Mouse (Mus musculus): ENCODE results near the gene Ralgps1. TPM values are rescaled to one million over a fixed set of nuclear protein-coding genes. Genes with fewer than 3 reads are reported as not detected.

The Ralgps1 gene
- polyA plus RNA-seq, 1 experiment from 2014 or later = 14.6 TPM

- Histone ChIP-seq H3K9ac (ENCODE audit: low read length) (no peak overlapping the region), H3K9me3 (ENCODE audit: control insufficient read depth, low read length) (no peaks in the 10 kb centered on the region), H3K4me1 (ENCODE audit: control insufficient read depth, insufficient read depth, low read length) (no peaks in the 10 kb centered on the region), H3K4me3 (ENCODE audit: low read depth, low read length) (no peak overlapping the region), H3K27me3 (ENCODE audit: control insufficient read depth, insufficient read depth, low read length) (no peaks in the 10 kb centered on the region), H3K27ac (ENCODE audit: low read depth, low read length) (no peak overlapping the region), H3K4me2 (ENCODE audit: low read depth) (no peak overlapping the region), H3K36me3 (ENCODE audit: control insufficient read depth, insufficient read depth, low read length) (no peaks in the 10 kb centered on the region)
- DNase-seq (ENCODE audit: low spot score) (no peak), ATAC-seq (ENCODE audit: insufficient read depth, low FRiP score, low TSS enrichment) (no peak)
- 93% methylated on average over 3 of the region's 3 CpGs for WGBS
Observed at GRCm38 (mm10) chr2:33351449-33351848, 19.8 kb downstream of the Ralgps1 start.

GRCm38 (mm10) chr2:33350921-33351320 is 20.4 kb downstream of the Ralgps1 start:
- H3K27ac ChIP-seq (ENCODE audit: low read depth, low read length) = no peak overlapping the region
- H3K4me2 ChIP-seq (ENCODE audit: low read depth) = no peak overlapping the region
- no peaks in the 10 kb centered on the region for H3K36me3 ChIP-seq (ENCODE audit: control insufficient read depth, insufficient read depth, low read length)
- ATAC-seq (ENCODE audit: insufficient read depth, low FRiP score, low TSS enrichment) = no peak
- no peaks in the 10 kb centered on the region for H3K9me3 ChIP-seq (ENCODE audit: control insufficient read depth, low read length)
- no peak overlapping the region for H3K9ac ChIP-seq (ENCODE audit: low read length)
- DNase-seq (ENCODE audit: low spot score) = no peak
- WGBS = 78% methylated on average over 6 of the region's 6 CpGs
- no peaks in the 10 kb centered on the region for H3K4me1 ChIP-seq (ENCODE audit: control insufficient read depth, insufficient read depth, low read length)
- H3K27me3 ChIP-seq (ENCODE audit: control insufficient read depth, insufficient read depth, low read length) = no peaks in the 10 kb centered on the region
- no peak overlapping the region for H3K4me3 ChIP-seq (ENCODE audit: low read depth, low read length)

- 46% methylated on average over 2 of the region's 2 CpGs for WGBS
- no peak for ATAC-seq (ENCODE audit: insufficient read depth, low FRiP score, low TSS enrichment)
Observed at GRCm38 (mm10) chr2:33349581-33349980, 21.7 kb downstream of the Ralgps1 start.

DNA sequence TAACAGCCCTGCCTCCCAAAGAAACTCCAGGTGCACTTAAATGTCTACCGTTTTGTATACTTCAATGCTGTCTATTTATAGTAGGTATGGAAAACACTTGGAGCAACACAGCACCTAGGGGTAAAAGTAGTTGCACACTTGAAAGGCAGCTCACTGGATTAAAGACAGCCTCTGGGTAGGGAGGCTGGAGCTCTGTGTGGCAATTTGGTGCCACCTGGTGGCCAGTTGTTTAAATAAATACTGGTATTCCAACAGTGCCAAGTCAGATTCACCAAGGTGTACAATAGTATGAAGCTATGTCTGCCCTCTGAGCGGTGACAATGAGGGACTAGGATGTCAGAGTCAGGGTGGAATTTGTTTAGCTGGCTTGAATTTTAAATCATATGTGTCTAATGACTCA is 22.2 kb downstream of the Ralgps1 start:
- no peak overlapping the region for H3K4me3 ChIP-seq (ENCODE audit: low read depth, low read length)
- no peaks in the 10 kb centered on the region for H3K4me1 ChIP-seq (ENCODE audit: control insufficient read depth, insufficient read depth, low read length)
- no peak overlapping the region for H3K9ac ChIP-seq (ENCODE audit: low read length)
- DNase-seq (ENCODE audit: low spot score) (peak; percentile 78), ATAC-seq (ENCODE audit: insufficient read depth, low FRiP score, low TSS enrichment) (no peak)
- no peaks in the 10 kb centered on the region for H3K27me3 ChIP-seq (ENCODE audit: control insufficient read depth, insufficient read depth, low read length)
- H3K36me3 ChIP-seq (ENCODE audit: control insufficient read depth, insufficient read depth, low read length) = no peaks in the 10 kb centered on the region
- WGBS = 29% methylated on average over 2 of the region's 2 CpGs
- H3K9me3 ChIP-seq (ENCODE audit: control insufficient read depth, low read length) = no peaks in the 10 kb centered on the region
- no peak overlapping the region for H3K27ac ChIP-seq (ENCODE audit: low read depth, low read length)
- no peak overlapping the region for H3K4me2 ChIP-seq (ENCODE audit: low read depth)

More at GRCm38 (mm10) chr2:33349581-33349980, 21.7 kb downstream of the Ralgps1 start:
- Histone ChIP-seq H3K36me3 (ENCODE audit: control insufficient read depth, insufficient read depth, low read length) (no peaks in the 10 kb centered on the region), H3K4me1 (ENCODE audit: control insufficient read depth, insufficient read depth, low read length) (no peaks in the 10 kb centered on the region), H3K27me3 (ENCODE audit: control insufficient read depth, insufficient read depth, low read length) (no peaks in the 10 kb centered on the region), H3K4me2 (ENCODE audit: low read depth) (no peak overlapping the region), H3K4me3 (ENCODE audit: low read depth, low read length) (no peak overlapping the region), H3K9ac (ENCODE audit: low read length) (no peak overlapping the region), H3K27ac (ENCODE audit: low read depth, low read length) (no peak overlapping the region), H3K9me3 (ENCODE audit: control insufficient read depth, low read length) (no peaks in the 10 kb centered on the region)
- DNase-seq (ENCODE audit: low spot score) = no peak

GRCm38 (mm10) chr2:33348260-33348659 is 23.0 kb downstream of the Ralgps1 start:
- no peak for ATAC-seq (ENCODE audit: insufficient read depth, low FRiP score, low TSS enrichment)
- Histone ChIP-seq H3K4me3 (ENCODE audit: low read depth, low read length) (no peak overlapping the region), H3K27ac (ENCODE audit: low read depth, low read length) (no peak overlapping the region), H3K9me3 (ENCODE audit: control insufficient read depth, low read length) (no peaks in the 10 kb centered on the region), H3K27me3 (ENCODE audit: control insufficient read depth, insufficient read depth, low read length) (no peaks in the 10 kb centered on the region), H3K36me3 (ENCODE audit: control insufficient read depth, insufficient read depth, low read length) (no peaks in the 10 kb centered on the region), H3K4me1 (ENCODE audit: control insufficient read depth, insufficient read depth, low read length) (no peaks in the 10 kb centered on the region), H3K9ac (ENCODE audit: low read length) (no peak overlapping the region), H3K4me2 (ENCODE audit: low read depth) (no peak overlapping the region)
- WGBS = 91% methylated on average over 3 of the region's 3 CpGs
- DNase-seq (ENCODE audit: low spot score) = no peak

DNA sequence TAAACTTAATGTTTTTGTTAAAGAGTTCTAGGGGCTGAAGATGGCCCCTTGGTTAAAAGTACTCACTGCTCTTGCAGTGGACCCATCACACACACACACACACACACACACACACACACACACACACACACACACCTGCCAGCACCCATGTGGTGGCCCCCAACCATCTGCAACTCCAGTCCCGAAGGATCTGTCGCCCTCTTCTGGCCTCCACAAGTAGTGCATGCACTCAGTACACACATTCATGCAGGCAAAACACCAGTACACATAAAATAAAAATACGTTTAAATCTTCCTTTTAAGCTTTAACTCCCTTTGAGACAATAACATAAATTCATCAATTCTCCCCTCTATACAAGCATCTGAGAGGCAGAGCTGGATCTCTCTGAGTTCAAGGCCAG is 23.7 kb downstream of the Ralgps1 start:
- Histone ChIP-seq H3K4me1 (ENCODE audit: control insufficient read depth, insufficient read depth, low read length) (no peaks in the 10 kb centered on the region), H3K4me3 (ENCODE audit: low read depth, low read length) (no peak overlapping the region), H3K27me3 (ENCODE audit: control insufficient read depth, insufficient read depth, low read length) (no peaks in the 10 kb centered on the region), H3K9me3 (ENCODE audit: control insufficient read depth, low read length) (no peaks in the 10 kb centered on the region), H3K36me3 (ENCODE audit: control insufficient read depth, insufficient read depth, low read length) (no peaks in the 10 kb centered on the region), H3K4me2 (ENCODE audit: low read depth) (no peak overlapping the region), H3K9ac (ENCODE audit: low read length) (no peak overlapping the region), H3K27ac (ENCODE audit: low read depth, low read length) (no peak overlapping the region)
- DNase-seq (ENCODE audit: low spot score) (no peak), ATAC-seq (ENCODE audit: insufficient read depth, low FRiP score, low TSS enrichment) (no peak)
- WGBS = 42% methylated on average over 3 of the region's 3 CpGs

- no peak overlapping the region for H3K9ac ChIP-seq (ENCODE audit: low read length)
- DNase-seq (ENCODE audit: low spot score) = no peak
- H3K27ac ChIP-seq (ENCODE audit: low read depth, low read length) = no peak overlapping the region
- no peak for ATAC-seq (ENCODE audit: insufficient read depth, low FRiP score, low TSS enrichment)
- 82% methylated on average over 5 of the region's 5 CpGs for WGBS
- H3K27me3 ChIP-seq (ENCODE audit: control insufficient read depth, insufficient read depth, low read length) = no peaks in the 10 kb centered on the region
- H3K9me3 ChIP-seq (ENCODE audit: control insufficient read depth, low read length) = no peaks in the 10 kb centered on the region
- no peak overlapping the region for H3K4me3 ChIP-seq (ENCODE audit: low read depth, low read length)
- no peak overlapping the region for H3K4me2 ChIP-seq (ENCODE audit: low read depth)
- H3K4me1 ChIP-seq (ENCODE audit: control insufficient read depth, insufficient read depth, low read length) = no peaks in the 10 kb centered on the region
- no peaks in the 10 kb centered on the region for H3K36me3 ChIP-seq (ENCODE audit: control insufficient read depth, insufficient read depth, low read length)
Observed at GRCm38 (mm10) chr2:33346749-33347148, 24.5 kb downstream of the Ralgps1 start.

- DNase-seq (ENCODE audit: low spot score) (no peak), ATAC-seq (ENCODE audit: insufficient read depth, low FRiP score, low TSS enrichment) (no peak)
- Histone ChIP-seq H3K4me1 (ENCODE audit: control insufficient read depth, insufficient read depth, low read length) (no peaks in the 10 kb centered on the region), H3K9me3 (ENCODE audit: control insufficient read depth, low read length) (no peaks in the 10 kb centered on the region), H3K27me3 (ENCODE audit: control insufficient read depth, insufficient read depth, low read length) (no peaks in the 10 kb centered on the region), H3K4me3 (ENCODE audit: low read depth, low read length) (no peak overlapping the region), H3K4me2 (ENCODE audit: low read depth) (no peak overlapping the region), H3K36me3 (ENCODE audit: control insufficient read depth, insufficient read depth, low read length) (no peaks in the 10 kb centered on the region), H3K27ac (ENCODE audit: low read depth, low read length) (no peak overlapping the region), H3K9ac (ENCODE audit: low read length) (no peak overlapping the region)
- 80% methylated on average over 4 of the region's 4 CpGs for WGBS
Observed at GRCm38 (mm10) chr2:33345956-33346355, 25.3 kb downstream of the Ralgps1 start.

DNA sequence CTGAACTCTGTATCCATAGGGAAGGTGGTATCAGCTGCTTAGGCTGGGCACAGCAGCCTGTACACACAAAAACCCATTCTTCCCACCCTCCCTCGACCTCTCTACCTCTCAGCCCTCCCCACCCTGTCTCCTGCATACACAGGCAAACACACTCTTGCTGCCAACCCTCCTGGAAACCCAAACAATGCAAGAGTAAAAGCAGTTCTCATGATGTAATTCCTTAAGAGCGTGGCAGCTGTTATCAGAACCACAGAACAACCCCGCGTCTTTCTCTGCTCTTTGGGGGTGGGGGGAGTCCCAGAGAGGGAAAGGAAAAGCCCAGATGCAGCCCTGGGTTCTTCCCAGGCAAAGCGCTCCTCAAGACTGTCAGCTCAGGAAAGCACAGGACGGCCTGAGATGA is 25.8 kb downstream of the Ralgps1 start:
- Histone ChIP-seq H3K4me2 (ENCODE audit: low read depth) (no peak overlapping the region), H3K9ac (ENCODE audit: low read length) (no peak overlapping the region), H3K36me3 (ENCODE audit: control insufficient read depth, insufficient read depth, low read length) (no peaks in the 10 kb centered on the region), H3K4me1 (ENCODE audit: control insufficient read depth, insufficient read depth, low read length) (no peaks in the 10 kb centered on the region), H3K27me3 (ENCODE audit: control insufficient read depth, insufficient read depth, low read length) (no peaks in the 10 kb centered on the region), H3K9me3 (ENCODE audit: control insufficient read depth, low read length) (no peaks in the 10 kb centered on the region), H3K27ac (ENCODE audit: low read depth, low read length) (no peak overlapping the region), H3K4me3 (ENCODE audit: low read depth, low read length) (no peak overlapping the region)
- no peak for DNase-seq (ENCODE audit: low spot score)
- WGBS = 71% methylated on average over 6 of the region's 6 CpGs
- ATAC-seq (ENCODE audit: insufficient read depth, low FRiP score, low TSS enrichment) = no peak

Data from neural tube, embryonic 11.5 days (tissue).